Mouse (Mus musculus) lung, postnatal 0 days (tissue): ENCODE results near the gene Specc1. TPM values are rescaled to one million over a fixed set of nuclear protein-coding genes. Genes with fewer than 3 reads are reported as not detected.

Source experiments
- ATAC-seq: fragments of 200-750 bp; cut with Nextera tagmentation; 2 replicates; pipeline ENCODE4 v1.8.0; 2017; ENCODE audit warnings: moderate library complexity
- DNase-seq: peaks from one replicate; pipeline ENCODE4 v3.0.0-alpha.2; 2016; ENCODE audit warnings: low spot score
- H3K27ac ChIP-seq: fragments of 300-500 bp; sonication (generic); 2 replicates; pipeline ENCODE4 v1.5.1; 2014; ENCODE audit warnings: antibody characterized with exemption, mild to moderate bottlenecking, low read length, mixed read lengths
- H3K27me3 ChIP-seq: fragments of 300-500 bp; sonication (generic); replicated peaks from 2 replicates; pipeline ENCODE4 v1.6.1; 2014; ENCODE audit warnings: low read length, mixed read lengths; ENCODE audit not compliant: insufficient read depth
- H3K36me3 ChIP-seq: fragments of 300-500 bp; sonication (generic); 2 replicates; pipeline ENCODE4 v1.6.1; 2014; ENCODE audit warnings: low read length, mixed read lengths; ENCODE audit not compliant: insufficient read depth
- H3K4me1 ChIP-seq: fragments of 300-500 bp; sonication (generic); 2 replicates; pipeline ENCODE4 v1.6.1; 2014; ENCODE audit warnings: antibody characterized with exemption, low read depth, low read length, mixed read lengths; ENCODE audit not compliant: insufficient read depth
- H3K4me2 ChIP-seq: fragments of 300-500 bp; sonication (generic); replicated peaks from 2 replicates; pipeline ENCODE4 v1.6.1; 2014; ENCODE audit warnings: low read depth, mild to moderate bottlenecking, low read length, moderate library complexity, mixed read lengths
- H3K4me3 ChIP-seq: fragments of 300-500 bp; sonication (generic); 2 replicates; pipeline ENCODE4 v1.5.1; 2014; ENCODE audit warnings: low read depth, low read length
- H3K9ac ChIP-seq: fragments of 300-500 bp; sonication (generic); replicated peaks from 2 replicates; pipeline ENCODE4 v1.6.1; 2014; ENCODE audit warnings: low read depth, mild to moderate bottlenecking
- H3K9me3 ChIP-seq: fragments of 300-500 bp; sonication (generic); 2 replicates; pipeline ENCODE4 v1.6.1; 2016; ENCODE audit warnings: low read length, mixed read lengths
- CTCF ChIP-seq: IDR thresholded peaks from 2 replicates; pipeline ENCODE4 v1.5.1; 2016; ENCODE audit warnings: antibody characterized with exemption, mild to moderate bottlenecking
- EP300 ChIP-seq: IDR thresholded peaks from 2 replicates; pipeline ENCODE4 v1.6.1; 2016; ENCODE audit warnings: antibody characterized with exemption, mild to moderate bottlenecking, control low read depth
- WGBS: fragments of 180-500 bp; shearing (Covaris S2); extraction: QIAGEN DNeasy Blood & Tissue Kit; methylation state at CpG from one replicate; pipeline ENCODE4 v1.1.7; 2014; 5-methylcytosine and 5-hydroxymethylcytosine counted together
- polyA plus RNA-seq: library from polyadenylated mRNA; unstranded; fragments of >200 nt; fragmentation: Nextera tagmentation; extraction: Ambion mirVana; gene quantifications from 2 replicates; pipeline ENCODE4 v1.2.1, GENCODE M21; 2015

Specc1 gene
- polyA plus RNA-seq, 1 experiment from 2014 or later = 14.7 TPM

DNA sequence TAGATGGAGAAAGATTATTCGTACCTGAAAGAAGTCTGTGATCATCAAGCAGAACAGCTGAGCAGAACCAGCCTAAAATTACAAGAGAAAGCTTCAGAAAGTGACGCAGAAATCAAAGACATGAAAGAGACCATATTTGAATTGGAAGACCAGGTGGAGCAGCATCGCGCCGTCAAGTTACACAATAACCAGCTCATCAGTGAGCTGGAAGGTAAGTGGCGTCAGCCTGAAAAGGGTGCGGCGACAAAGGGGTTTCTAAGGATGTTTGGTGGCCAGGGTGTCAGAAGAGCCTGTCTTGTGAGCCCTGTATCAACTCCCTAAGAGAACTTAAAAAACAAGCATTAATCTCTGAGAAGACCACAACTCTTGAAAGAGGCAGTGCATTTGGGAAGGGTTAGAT is 171.6 kb downstream of the Specc1 start:
- TF ChIP-seq EP300 (no peak), CTCF (no peak)
- H3K4me2 ChIP-seq = no peak overlapping the region
- no peak overlapping the region for H3K4me3 ChIP-seq
- DNase-seq (no peak), ATAC-seq (no peak)
- no peak overlapping the region for H3K9ac ChIP-seq
- H3K27ac ChIP-seq = no peak overlapping the region
- 77% methylated on average over 8 of the region's 8 CpGs for WGBS
- no peaks in the 10 kb centered on the region for H3K36me3 ChIP-seq
- no peaks in the 10 kb centered on the region for H3K9me3 ChIP-seq
- H3K4me1 ChIP-seq = no peaks in the 10 kb centered on the region
- no peaks in the 10 kb centered on the region for H3K27me3 ChIP-seq

- DNase-seq = no peak
Observed at GRCm38 (mm10) chr11:62130191-62130590, 173.6 kb downstream of the Specc1 start.

GRCm38 (mm10) chr11:62130685-62131295 is 174.2 kb downstream of the Specc1 start:
- no peaks in the 10 kb centered on the region for H3K4me1 ChIP-seq

More at GRCm38 (mm10) chr11:62130191-62130590, 173.6 kb downstream of the Specc1 start:
- H3K27ac ChIP-seq = no peak overlapping the region
- TF ChIP-seq CTCF (no peak), EP300 (no peak)
- H3K9ac ChIP-seq = no peak overlapping the region
- 55% methylated on average over 3 of the region's 3 CpGs for WGBS
- no peak overlapping the region for H3K4me2 ChIP-seq
- H3K9me3 ChIP-seq = no peaks in the 10 kb centered on the region
- no peaks in the 10 kb centered on the region for H3K36me3 ChIP-seq
- no peaks in the 10 kb centered on the region for H3K27me3 ChIP-seq
- no peaks in the 10 kb centered on the region for H3K4me1 ChIP-seq
- ATAC-seq = no peak
- no peak overlapping the region for H3K4me3 ChIP-seq

DNA sequence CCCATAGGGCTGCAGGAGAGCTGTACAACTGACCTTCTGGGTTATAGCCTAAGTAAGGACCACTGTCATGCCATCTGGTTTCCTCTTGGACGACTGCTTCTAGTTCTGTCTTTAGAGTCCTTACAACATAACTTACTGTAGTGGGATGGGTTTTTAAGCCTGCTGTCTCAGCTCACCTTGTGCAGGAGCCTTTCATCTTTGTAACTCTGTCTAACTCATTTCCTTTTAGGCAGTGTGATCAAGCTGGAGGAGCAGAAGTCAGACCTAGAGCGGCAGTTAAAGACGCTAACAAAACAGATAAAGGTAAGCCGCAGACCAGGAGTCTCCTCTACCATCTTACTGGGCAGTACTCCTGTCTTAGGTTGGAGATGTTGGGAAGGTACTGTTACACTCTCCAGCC is 175.0 kb downstream of the Specc1 start:
- H3K36me3 ChIP-seq = no peaks in the 10 kb centered on the region
- H3K27ac ChIP-seq = no peak overlapping the region
- no peak for TF ChIP-seq EP300
- TF ChIP-seq CTCF = no peak
- no peaks in the 10 kb centered on the region for H3K27me3 ChIP-seq
- no peaks in the 10 kb centered on the region for H3K4me1 ChIP-seq
- H3K9me3 ChIP-seq = no peaks in the 10 kb centered on the region
- no peak overlapping the region for H3K4me3 ChIP-seq
- H3K4me2 ChIP-seq = no peak overlapping the region
- no peak overlapping the region for H3K9ac ChIP-seq
- WGBS = 79% methylated on average over 4 of the region's 4 CpGs
- ATAC-seq = no peak
- no peak for DNase-seq

More at GRCm38 (mm10) chr11:62130685-62131295, 174.2 kb downstream of the Specc1 start:
- no peaks in the 10 kb centered on the region for H3K9me3 ChIP-seq
- H3K27me3 ChIP-seq = no peaks in the 10 kb centered on the region
- H3K4me2 ChIP-seq = no peak overlapping the region
- DNase-seq (no peak), ATAC-seq (no peak)
- H3K27ac ChIP-seq = no peak overlapping the region
- no peak overlapping the region for H3K9ac ChIP-seq
- TF ChIP-seq EP300 (no peak), CTCF (no peak)
- no peaks in the 10 kb centered on the region for H3K36me3 ChIP-seq
- 46% methylated on average over 2 of the region's 2 CpGs for WGBS
- H3K4me3 ChIP-seq = no peak overlapping the region

GRCm38 (mm10) chr11:62134191-62134590 is 177.6 kb downstream of the Specc1 start:
- Histone ChIP-seq H3K4me1 (no peaks in the 10 kb centered on the region), H3K36me3 (no peaks in the 10 kb centered on the region), H3K9me3 (no peaks in the 10 kb centered on the region), H3K4me2 (no peak overlapping the region), H3K4me3 (no peak overlapping the region), H3K9ac (no peak overlapping the region), H3K27me3 (no peaks in the 10 kb centered on the region), H3K27ac (no peak overlapping the region)
- 0 out of 2 replicates have a peak, but pooled peaks have one; percentile 40 for ATAC-seq
- TF ChIP-seq EP300 (no peak), CTCF (no peak)
- WGBS = 68% methylated on average over 2 of the region's 2 CpGs
- DNase-seq = peak; percentile 66

GRCm38 (mm10) chr11:62145216-62146110 is 188.9 kb downstream of the Specc1 start:
- TF ChIP-seq CTCF (no peak), EP300 (peak; percentile 80)
- Histone ChIP-seq H3K9ac (no peak overlapping the region), H3K4me3 (no peak overlapping the region), H3K27ac (peak overlapping the region; percentile 4), H3K4me2 (no peak overlapping the region), H3K9me3 (no peaks in the 10 kb centered on the region), H3K27me3 (no peaks in the 10 kb centered on the region), H3K4me1 (no peaks in the 10 kb centered on the region), H3K36me3 (no peaks in the 10 kb centered on the region)
- ATAC-seq (peak; percentile 80), DNase-seq (peak; percentile 76)
- 49% methylated on average over 7 of the region's 7 CpGs for WGBS
